Mouse (Mus musculus) gastrocnemius, postnatal 10 days (tissue): ENCODE measurements around the gene Disc1. TPM values are rescaled to one million over a fixed set of nuclear protein-coding genes. Genes with fewer than 3 reads are reported as not detected.

Experiments used
- DNase-seq: peaks from one replicate; pipeline ENCODE4 v3.0.0; 2021; ENCODE audit warnings: mixed read lengths
- total RNA-seq, 2 experiments: library from RNA; stranded (reverse); gene quantifications; 2 replicates each; pipeline ENCODE4 v1.2.3; 2021

Gene Disc1
- total RNA-seq, 2 experiments from 2014 or later = 2.6 to 4.0 TPM

DNA sequence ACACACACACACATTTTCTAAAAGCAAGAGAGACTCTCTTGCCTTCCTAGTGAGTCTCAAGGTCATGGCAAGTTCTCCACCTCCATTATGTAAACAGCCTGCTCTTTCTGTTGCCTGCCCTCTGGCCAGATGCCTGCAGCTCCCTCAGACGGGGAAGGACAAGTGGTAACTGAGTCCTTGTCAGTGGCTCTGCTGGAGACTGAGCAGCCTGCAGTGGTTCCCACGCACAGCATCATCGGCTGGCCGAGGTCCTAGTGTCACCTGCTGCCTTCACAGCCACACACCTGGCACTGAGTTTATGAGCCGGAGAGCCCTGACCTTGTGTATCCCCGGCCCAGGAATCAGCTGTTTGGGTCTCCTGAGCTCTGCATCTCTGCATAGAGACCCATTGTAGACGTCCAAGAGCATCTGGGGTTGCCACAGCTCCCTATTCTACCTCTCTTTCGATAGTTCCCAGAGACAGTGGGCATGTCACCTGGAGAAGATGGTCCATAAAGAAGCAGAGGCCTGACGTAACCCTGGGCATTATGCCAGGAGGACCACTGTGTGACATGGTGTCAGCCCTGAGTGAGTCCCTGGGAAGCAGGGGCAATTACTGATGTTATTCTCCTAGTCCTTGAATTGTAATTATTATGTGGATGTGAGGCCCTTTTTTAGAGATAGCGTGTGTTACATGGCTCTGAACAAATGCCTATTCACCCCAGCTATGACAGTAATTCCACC is 169.2 kb downstream of the Disc1 start:
- no peak for DNase-seq

DNA sequence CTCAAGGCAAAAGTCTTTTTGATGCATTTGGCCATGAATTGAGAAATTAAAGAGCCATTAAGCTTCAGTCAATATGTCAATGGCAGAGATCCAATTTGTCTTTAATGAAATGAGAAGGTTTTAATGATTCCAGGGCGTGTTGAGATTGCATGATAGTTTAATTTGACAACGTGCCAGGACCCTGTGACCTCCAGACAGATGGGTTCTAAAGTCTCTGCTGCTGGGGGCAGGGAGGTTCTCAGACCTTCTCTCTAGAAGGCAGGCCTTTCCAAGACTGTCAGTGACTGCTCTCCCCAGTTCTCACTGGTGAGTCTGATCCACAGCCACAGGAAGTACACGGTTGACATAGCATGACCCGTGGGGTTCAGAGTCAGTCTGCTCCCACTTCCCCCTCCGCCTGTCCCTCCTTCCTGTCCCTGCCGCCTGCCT is 170.3 kb downstream of the Disc1 start:
- DNase-seq = no peak

- DNase-seq = no peak
Measured at GRCm38 (mm10) chr8:125225266-125225665, 171.3 kb downstream of the Disc1 start.

DNA sequence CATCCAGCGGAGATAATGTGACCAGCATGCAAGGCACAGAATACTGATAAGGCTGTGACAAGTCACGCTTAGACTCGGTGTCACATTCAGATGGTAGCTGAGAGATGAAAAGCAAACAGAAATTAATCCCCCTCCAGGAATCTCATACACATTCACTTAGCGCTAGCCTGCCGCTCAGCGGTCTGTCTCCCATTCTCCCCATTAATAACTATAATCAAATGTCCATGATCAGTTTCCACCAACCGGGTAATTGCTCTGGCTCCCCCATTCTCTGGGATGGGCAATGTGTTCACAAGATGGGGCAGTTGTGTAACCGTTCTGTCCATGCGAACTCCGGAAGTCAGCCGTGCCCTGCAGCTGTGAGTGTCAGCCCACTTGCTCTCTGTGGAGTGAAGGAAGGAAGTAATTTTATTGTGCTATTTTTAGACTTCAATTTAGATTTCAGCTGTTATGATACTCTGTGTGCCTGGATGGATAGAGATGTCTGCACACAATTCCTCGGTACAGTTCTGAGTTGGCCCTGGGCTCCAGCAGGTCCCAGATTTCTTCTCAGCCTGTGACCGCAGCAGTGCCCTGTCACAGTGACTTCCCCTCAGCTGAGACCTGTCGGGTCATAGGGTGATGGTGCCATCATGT is 173.1 kb downstream of the Disc1 start:
- DNase-seq = no peak

DNA sequence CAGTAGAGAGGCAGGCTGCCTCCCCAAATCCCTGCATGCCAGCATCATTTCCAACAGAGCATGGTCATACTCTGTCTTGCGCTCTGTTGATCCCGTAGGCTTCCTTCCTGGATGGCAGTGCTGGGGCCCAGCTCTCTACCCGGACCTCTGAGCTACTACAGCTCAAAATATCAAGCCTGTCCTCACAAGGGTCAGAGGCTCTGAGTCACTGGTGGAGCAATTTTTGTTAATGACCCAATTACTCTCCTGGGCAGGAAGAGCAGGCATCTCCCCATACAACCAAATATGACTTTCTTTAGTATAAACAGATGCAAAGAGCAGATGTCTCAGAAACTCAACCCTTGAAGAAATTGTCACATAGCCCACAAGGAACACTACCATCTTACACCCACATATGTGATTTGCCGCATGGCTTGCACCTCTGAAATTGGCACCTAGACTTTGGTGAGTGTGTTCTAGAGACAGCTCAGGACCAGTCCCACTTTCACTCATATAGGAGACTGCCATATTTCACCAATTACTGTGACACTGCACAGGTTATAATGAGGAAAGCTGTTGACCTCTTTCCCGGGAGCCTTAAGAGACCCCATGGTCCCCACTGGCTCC is 176.6 kb downstream of the Disc1 start:
- no peak for DNase-seq

DNA sequence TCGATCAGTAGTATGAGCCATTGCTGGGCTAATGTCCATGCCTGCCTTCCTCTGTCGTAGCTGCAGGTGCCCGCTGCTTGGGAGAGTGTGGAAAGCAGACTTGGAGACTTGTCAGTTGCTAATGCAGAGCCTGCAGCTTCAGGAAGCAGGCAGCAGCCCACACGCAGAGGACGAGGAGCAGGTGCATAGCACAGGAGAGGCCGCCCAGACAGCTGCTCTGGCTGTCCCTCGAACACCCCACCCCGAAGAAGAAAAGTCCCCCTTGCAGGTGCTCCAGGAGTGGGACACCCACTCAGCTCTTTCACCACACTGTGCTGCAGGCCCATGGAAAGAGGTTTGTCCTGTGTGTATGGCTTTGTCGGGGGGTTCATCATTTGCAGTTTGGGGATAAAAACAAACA is 178.7 kb downstream of the Disc1 start:
- DNase-seq = no peak

DNA sequence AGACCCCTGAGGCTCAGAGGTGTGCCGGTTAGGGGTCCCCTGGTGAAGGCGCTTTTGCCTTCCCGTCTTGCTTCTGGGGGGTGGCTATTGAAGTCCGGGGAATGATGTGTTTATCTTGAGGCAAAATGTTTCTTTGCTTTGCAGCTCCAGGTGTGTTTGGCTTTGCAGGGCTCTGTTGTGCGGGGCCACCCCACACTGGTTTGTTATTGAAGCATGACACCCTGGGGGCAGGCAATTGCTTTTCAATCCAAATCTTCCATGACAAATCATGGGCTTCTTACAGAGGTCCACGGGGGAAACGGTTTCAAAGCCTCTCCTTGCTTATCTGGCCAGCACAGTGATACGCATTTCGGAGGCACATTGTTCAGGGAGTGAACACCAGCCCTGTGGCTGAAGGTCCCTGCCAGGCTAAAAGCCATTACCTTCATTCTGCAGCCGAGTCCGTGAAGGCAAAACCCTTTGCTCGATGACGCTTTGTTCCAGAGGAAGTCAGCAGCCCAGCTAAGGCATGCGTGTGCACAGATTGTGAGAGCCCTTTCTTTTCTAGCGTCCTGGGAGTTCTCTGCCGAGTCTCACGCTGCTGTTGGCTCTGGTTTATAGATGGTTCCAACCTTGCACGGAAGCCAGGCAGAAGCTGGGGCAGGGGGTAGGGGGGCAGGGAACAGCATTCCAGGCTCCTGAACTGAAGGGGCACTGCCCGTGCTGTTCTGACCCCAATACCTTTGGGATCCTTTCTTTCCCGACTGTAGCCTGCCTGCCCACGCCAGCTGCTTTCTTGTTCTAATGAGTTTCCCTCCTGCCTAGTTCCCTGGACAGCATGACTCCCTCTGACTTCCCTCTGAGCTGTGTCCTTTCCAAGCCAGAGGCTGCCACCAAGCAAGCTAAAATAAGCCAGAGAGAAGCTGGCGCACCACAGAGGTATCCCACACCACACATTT is 182.2 kb downstream of the Disc1 start:
- no peak for DNase-seq

GRCm38 (mm10) chr8:125240763-125241162 is 186.8 kb downstream of the Disc1 start:
- no peak for DNase-seq

DNA sequence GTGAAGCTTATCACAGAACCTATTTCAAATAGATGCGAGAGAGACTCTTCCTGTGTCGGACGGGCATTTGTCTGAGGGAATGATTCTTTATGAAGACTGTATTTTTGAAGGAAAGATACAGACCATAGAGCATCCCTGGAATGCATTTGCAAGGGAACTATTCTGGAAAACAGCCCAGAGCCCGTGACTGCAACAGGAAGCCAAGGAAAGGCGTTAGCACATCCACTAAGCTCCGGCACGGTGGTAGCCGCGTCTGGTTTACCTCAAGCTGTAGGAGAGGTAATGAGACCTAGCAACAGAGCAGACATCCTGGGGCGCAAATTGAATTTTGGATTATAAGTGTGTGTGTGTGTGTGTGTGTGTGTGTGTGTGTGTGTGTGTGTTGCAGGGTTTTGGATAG is 188.4 kb downstream of the Disc1 start:
- no peak for DNase-seq

DNA sequence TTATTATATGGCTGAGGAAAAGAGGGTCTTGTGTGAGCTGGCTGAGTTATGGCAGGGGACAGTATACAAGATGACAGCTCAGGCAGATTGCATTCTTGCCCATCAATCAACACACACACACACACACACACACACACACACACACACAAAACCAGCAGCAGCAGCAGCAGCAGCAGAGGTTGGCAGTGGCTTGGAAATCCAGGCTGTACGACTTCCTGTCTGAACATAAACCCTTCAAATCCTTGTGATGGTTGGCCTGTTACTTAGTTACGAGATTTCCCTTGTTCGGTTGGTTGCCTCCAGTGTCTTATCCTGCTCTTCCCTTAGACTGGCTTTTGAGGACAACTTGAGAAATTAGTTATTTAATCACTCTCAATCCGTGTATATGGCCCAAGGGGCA is 188.9 kb downstream of the Disc1 start:
- DNase-seq = no peak

- DNase-seq = no peak
Measured at GRCm38 (mm10) chr8:125246737-125247292, 192.8 kb downstream of the Disc1 start.

DNA sequence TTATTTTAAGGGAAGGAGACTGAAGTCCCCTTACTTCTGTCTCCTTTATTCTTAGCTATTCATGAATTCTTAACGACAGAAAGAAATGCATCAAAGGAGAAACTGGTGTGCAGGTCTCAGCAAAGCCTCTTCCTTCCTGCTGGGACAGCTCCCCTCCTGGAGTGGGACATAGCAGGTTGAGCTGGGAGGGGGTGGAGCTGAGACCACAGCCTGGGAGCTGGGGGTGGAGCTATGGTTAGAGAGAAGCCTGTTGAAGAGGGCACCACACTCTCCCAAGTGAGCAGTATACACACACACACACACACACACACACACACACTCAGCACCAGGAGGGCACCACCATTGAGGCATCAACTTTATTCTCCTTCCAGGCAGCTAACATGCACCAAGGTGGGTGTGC is 193.4 kb downstream of the Disc1 start:
- no peak for DNase-seq

DNA sequence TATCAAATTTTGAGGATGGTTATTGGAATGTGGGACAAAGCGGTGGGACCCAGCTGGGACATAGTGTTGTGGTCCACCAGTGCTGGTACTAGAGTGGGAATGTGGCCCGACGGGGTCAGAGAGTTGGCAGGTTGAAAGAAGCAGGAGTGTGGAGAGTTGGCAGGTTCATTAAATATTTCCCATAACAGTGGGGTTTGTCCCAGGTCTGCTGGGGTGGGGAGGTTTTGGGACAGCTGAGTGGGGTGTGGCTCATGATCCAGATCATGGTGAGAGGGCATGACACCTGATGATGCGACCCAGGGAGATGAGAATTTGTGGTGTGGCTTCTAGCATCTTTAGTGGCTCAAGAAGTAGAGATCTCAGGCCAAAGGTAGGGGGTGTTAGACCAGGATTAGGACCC is 199.0 kb downstream of the Disc1 start:
- DNase-seq = no peak

DNA sequence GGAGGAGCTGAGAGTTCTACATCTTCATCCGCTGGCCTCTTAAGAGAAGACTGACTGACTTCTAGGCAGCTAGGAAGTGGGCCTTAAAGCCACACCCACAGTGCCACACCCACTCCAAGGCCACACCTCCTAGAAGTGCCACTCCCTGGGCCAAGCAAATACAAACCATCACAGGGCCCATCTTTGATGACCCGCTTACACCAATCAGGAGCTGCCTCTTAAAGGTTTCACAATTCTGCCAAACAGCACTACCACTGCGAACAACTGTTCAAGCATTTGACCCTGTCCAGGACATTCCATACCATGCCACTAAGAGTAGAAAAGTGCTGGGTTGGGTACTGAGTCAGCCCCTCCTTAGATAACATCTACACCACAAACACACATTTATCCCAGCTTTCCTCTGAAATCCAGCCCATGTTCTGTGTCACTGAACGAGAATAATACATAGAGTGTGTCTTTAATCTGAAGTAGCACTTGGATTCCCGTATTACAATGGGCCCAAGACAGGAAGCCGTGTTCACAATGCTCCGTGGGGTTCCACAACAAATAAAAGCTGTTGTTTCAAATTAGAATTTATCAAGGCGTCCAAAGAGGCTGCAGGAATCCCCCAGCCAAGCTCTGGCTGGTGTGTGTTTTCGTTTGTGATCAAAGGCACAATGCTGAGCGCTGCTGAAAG is 199.6 kb downstream of the Disc1 start:
- no peak for DNase-seq

GRCm38 (mm10) chr8:125254188-125255005 is 200.4 kb downstream of the Disc1 start:
- DNase-seq = peak; percentile 83

GRCm38 (mm10) chr8:125255006-125255685 is 201.2 kb downstream of the Disc1 start:
- DNase-seq = no peak

DNA sequence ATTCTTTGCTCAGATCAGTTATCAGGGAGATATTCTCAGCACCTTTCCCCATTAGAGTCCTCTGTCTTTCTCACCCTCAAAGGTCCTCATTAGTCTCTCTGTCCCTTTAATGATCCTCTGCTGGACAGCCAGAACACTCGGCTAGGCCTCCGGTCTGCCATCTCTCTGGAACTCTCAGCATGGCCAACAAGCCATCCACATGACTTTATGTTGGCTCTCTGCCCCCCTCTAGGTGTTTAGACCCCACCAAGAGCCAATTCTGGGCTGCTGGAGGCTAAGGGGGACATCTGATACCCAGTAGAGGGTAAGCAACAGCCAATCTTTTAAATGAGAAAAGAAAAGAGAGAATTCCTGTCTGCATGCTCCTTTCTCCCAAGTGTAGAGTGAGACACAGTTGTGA is 203.7 kb downstream of the Disc1 start:
- no peak for DNase-seq

- no peak for DNase-seq
Measured at GRCm38 (mm10) chr8:125258806-125259500, 205.0 kb downstream of the Disc1 start.

DNA sequence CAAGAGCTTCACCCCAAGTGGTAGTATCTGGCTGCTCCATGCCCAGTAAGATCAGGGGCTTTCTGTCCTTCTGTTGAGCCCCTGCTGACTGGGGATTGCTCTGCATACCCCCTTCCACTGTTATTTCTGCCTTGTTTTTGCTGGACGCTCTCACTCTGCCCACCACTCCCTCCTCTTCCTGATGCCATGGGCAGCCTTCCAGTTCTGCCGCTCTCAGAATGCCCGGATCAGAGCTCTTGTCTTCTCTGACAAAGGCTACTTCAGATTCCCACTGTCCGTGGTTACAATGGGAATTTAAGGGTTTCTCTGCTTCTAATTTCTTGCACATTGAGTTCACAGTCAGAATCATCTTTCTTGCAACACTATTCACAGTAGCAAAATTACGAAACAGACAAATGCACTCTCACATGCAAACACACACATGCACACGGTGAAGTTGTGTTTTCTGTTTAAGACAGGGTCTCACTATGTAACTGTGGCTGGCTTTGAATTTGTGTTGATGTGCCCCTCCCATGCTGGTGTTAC is 214.2 kb downstream of the Disc1 start:
- no peak for DNase-seq
